Mouse (Mus musculus) retina, adult 2 months (tissue): Measurements from ENCODE around the gene Fstl4.

ENCODE experiments used
- DNase-seq: peaks from one replicate; pipeline ENCODE4 v3.0.0-alpha.2; 2012; ENCODE audit warnings: low read depth, low spot score

Gene Fstl4

DNA sequence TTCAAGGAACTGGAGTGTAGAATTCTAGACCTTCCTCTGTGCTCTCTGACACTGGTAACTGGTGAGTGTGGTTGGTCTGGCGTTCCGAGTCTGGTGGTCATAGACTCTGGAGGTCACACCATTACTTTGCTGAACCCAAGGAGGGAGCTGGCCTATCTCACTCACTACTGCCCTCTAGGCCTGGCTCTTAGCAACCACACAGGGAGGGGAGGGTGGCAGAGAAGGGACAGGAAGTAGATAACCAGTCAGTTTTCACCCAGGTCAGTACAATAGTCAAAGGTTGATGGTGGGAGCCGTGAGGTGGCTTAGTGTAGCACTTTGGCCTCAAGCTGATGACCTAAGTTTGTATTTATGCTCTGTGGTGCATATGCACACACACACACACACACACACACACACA, 255.1 kb downstream of the Fstl4 start:
- no peak for DNase-seq

- no peak for DNase-seq
Observed at GRCm38 (mm10) chr11:53024403-53024802, 260.0 kb downstream of the Fstl4 start.

- no peak for DNase-seq
Observed at GRCm38 (mm10) chr11:53025686-53026085, 261.3 kb downstream of the Fstl4 start.

- no peak for DNase-seq
Observed at GRCm38 (mm10) chr11:53028421-53029168, 264.2 kb downstream of the Fstl4 start.

DNA sequence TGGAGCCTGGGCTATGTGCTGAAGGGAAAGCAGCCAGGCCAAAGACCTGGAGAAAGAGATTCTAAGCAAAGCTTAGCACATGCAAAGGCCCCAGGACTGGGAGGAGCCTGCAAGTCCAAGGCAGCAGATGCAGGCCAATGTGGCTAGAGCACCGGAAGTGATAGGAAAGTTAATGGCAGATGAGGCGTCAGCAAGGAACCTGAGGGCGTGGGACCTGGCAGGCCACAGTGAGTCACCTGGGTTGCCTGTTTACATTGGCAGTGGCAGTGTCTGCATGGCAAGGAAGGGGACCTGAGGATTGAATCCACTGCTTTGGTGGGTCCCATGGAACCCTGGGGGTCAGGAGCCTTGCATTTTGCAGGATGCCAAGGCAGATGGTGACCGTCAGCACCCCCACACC, 267.3 kb downstream of the Fstl4 start:
- no peak for DNase-seq

DNA sequence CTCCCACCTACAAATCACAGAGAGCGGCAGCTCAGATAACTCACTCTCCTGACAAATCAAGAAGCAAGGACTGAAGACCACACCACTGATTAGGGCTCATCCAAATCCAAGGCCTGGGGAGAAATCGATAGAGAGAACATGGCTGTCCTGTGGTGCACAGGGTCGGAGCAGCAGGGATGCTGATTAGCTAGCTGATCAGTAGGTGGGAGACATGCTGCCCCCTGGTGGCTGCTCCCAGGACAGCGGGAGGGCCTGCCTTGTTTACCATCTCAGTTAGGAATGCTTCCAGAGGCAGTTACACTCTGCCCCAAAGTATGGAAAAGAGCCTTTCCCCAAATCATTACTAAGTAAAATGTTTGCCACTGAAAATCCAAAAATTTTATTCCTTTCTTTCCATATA, 267.9 kb downstream of the Fstl4 start:
- DNase-seq: peak; percentile 42

DNA sequence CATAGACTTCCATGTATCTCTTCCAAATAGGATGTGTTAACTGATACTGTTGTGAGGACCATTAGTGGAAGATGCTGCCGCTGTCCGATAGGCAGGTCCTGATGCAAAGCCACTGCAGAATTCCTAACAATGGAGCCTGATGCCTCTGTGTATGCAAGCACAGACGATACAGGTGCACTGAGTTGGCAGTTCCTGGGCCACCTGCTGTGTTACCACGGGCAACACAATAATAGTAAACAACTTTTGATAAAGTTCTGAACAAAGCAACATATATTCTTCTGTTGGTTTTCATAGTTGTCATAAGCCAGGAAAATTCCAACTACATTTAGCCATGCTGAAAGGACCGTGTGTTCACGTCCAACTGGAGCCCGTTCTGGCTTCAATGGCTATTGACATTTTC, 271.0 kb downstream of the Fstl4 start:
- DNase-seq: no peak

DNA sequence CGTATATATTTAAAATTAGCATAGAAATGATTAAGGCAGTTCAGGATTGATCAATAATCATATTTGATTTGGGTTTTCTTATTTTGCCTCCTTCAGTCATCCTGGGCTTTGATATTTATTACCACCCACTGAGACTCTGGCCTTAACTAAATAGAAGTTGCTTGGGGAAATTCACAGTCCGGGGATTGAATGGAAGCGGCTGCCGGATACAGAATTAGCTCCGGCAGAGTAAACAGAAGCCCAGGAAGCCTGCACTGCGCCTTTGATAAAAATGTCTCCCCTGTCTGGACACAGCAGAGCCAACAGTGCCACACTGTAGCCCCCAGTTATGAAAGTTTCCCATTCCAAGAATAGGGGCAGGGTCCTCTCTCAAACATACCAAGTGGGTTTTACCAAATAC, 282.4 kb downstream of the Fstl4 start:
- no peak for DNase-seq

GRCm38 (mm10) chr11:53054151-53054550, 289.7 kb downstream of the Fstl4 start:
- DNase-seq: no peak

DNA sequence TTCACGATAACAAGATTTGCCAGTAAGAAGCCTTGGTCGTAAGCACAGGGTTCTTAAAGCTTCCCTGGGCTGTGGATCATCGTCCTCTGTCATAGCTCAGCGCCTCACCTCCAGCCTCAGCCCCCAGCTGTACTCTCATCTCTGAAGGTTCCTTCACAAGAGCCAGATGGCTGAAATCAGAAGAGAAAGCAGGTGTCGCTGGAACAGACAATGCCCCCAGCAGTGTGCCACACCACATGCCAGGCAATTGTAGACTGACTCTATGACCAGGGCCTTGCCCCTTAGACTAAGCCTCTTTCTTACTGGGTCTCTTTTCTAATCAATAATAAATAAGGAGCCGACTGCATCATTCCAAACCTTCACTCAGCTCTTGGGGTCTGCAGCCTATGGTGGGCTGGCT, 291.5 kb downstream of the Fstl4 start:
- no peak for DNase-seq

GRCm38 (mm10) chr11:53056781-53057180, 292.3 kb downstream of the Fstl4 start:
- DNase-seq: no peak

GRCm38 (mm10) chr11:53057821-53058553, 293.6 kb downstream of the Fstl4 start:
- DNase-seq: no peak

GRCm38 (mm10) chr11:53058557-53058956, 294.1 kb downstream of the Fstl4 start:
- no peak for DNase-seq

- no peak for DNase-seq
Observed at GRCm38 (mm10) chr11:53067699-53068478, 303.5 kb downstream of the Fstl4 start.

- DNase-seq: no peak
Observed at GRCm38 (mm10) chr11:53068479-53069065, 304.1 kb downstream of the Fstl4 start.

DNA sequence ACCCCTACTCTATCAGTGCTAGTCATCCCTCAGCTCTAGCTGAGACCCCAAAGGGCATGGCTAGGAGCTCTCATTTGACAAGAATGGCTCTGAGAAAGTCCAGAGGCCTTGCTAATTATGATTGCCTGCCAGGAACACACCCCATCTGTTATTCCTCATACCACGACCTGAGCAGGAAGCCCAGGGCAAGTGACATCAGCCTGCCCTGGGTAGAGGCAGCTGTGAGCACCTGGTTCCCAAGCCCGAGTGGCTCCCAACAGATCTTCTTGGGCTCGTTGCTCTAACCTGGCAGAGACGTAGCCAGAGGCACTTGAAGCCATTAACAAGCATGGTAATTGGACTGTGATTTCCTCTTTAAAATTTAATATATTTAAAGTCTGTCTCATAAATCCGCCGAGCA, 305.3 kb downstream of the Fstl4 start:
- DNase-seq: no peak

DNA sequence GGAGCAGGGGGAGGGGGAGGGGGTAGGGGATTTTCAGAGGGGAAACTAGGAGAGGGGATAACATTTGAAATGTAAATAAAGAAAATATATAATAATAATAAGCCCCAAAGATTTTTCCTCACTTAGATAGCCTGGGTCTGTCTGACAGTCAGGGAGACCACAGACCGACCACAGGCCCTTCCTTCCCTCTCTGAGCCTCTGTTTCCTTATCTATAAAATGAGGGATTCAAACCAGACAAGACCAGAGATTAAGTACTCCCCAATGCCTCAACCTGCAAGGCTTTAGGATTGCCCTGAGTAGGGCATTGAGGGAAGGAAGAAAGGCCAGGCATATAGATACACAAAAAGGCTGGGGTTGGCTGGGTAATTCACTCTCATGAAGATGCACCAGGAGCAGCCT, 307.2 kb downstream of the Fstl4 start:
- DNase-seq: no peak

- DNase-seq: no peak
Observed at GRCm38 (mm10) chr11:53077641-53078040, 313.2 kb downstream of the Fstl4 start.

- DNase-seq: no peak
Observed at GRCm38 (mm10) chr11:53078419-53079334, 314.2 kb downstream of the Fstl4 start.

GRCm38 (mm10) chr11:53081310-53081709, 316.9 kb downstream of the Fstl4 start:
- DNase-seq: no peak

DNA sequence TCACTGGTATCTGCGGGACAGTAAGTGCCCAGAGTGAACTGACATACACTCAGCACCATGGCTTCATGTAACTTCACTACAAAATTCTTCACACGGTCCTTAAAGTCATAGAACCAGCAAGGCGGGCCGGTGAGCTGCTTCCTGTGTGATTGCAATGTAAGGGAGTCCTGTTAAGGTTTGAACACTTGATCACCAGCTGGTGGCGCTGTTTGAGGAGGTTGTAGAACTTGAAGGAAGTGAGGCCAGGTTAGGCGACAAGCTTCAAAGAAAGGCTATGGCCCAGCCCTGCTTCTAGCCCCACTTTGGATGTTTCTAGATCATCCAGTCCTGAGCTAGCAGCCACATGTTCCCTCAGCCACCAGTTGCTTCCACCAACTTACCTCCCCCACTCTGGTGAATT, 320.9 kb downstream of the Fstl4 start:
- DNase-seq: no peak
